Mouse (Mus musculus): ENCODE results near the gene Fam129c.

DNA sequence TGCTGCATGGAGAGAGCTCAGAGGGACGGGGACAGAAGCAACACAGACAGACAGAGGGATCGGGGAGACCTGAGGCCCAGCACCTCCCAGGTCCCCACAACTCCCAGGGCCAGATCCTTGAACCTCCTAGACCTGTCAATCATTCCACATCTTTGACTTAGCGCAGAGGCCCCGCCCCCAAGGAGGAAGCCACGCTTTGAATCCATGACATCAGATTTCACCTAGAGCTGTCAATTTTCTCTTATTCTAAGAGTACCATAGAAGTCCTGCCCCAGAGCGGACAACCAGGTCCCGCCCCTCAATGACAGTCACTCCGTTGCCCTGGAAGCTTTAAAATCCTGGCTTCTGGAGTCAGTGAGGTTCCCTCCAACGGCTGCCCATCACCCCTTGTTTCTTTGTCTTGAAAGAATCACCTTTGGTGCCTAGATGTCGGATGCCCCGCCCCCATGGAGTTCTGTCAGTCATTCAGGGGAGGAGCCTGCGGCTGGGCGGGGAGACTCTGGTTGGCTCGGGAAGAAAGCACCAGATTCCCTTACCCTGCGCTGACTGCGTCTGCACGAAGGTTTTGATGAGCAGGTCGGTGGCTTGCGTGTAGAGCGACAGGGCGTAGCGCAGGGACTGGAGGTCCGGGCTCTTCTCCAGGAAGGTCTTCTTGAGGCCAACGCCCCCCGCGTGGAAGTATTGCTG is 36.7 kb downstream of the Fam129c start:
- 0 out of 2 replicates have a peak, but pooled peaks have one; percentile 15 for TF ChIP-seq POLR2A (IDR thresholded peaks at IDR 0.05; ENCODE audit: low read depth, low read length)
- TF ChIP-seq CTCF (IDR thresholded peaks at IDR 0.05; ENCODE audit: extremely low read depth, insufficient read length, insufficient replicate concordance, low read depth, low read length): no peak
